Mouse (Mus musculus): ENCODE results near the gene Irf2bp2.

DNA sequence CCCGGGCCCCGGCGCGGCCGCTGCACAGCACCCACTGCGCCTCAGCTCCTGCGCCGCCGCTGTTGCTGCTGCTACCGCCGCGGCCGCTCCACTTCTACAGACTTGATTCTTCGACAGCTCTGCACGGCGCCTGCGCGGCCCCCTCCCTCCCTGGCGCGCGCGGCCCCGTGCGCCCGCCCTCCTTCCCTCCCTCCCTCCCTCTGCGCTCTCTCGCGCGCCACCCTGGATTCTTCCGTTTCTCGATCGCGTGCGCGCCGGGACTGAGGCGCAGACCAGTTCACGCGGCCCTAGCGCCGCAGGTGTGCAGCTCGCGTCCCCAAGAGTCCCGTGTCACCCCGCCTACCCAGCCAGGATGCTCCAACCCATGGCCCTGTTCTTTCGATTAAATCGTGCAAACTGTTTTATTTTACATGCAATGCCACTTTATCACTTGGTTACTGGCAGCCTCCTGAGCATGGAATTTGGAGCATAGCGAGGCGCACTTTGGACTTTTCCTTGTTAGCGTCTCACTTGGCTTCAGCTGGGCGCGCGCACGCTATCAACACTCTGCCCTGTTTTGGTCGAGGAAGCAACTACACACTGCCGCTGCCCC lies at the start of gene Irf2bp2:
- TF ChIP-seq POLR2A (IDR thresholded peaks at IDR 0.05; ENCODE audit: borderline replicate concordance, insufficient read depth, low read length): peak; percentile 90
- no peak for TF ChIP-seq CTCF (IDR thresholded peaks at IDR 0.05; ENCODE audit: borderline replicate concordance, insufficient read depth, low read depth, low read length)
